Comparison of ENCODE assay signal across 8 mouse cellular contexts in genomic region chr6:5443104-5443863, GRCm38 (mm10). TPM values are rescaled to one million over a fixed set of nuclear protein-coding genes. Genes with fewer than 3 reads are reported as not detected.
A peak's percentile ranks its signal among the peaks of the same experiment; 100 is the strongest.
DNase-seq lines count a peak whose midpoint lies in the region; ATAC-seq lines count a peak whose summit lies in the region.

No protein-coding gene starts in this region.

- no peaks in the 10 kb centered on the region for H3K27me3 ChIP-seq in hindbrain, embryonic 12.5 days
- no peaks in the 10 kb centered on the region for H3K27me3 ChIP-seq in hindbrain, embryonic 10.5 days (ENCODE audit: insufficient read depth, poor library complexity, severe bottlenecking)
- H3K27me3 ChIP-seq in heart, embryonic 13.5 days (replicated peaks) = no peaks in the 10 kb centered on the region
- H3K27me3 ChIP-seq in lung, embryonic 15.5 days = no peaks in the 10 kb centered on the region

- no peaks in the 10 kb centered on the region for H3K9me3 ChIP-seq in hindbrain, embryonic 12.5 days (replicated peaks)
- H3K9me3 ChIP-seq in hindbrain, embryonic 10.5 days = no peaks in the 10 kb centered on the region
- H3K9me3 ChIP-seq in heart, embryonic 13.5 days = no peaks in the 10 kb centered on the region
- H3K9me3 ChIP-seq in lung, embryonic 15.5 days = no peaks in the 10 kb centered on the region

- H3K4me2 ChIP-seq in hindbrain, embryonic 12.5 days (replicated peaks) = peak overlapping the region; percentile 24
- H3K4me2 ChIP-seq in heart, embryonic 13.5 days = peak overlapping the region; percentile 65
- H3K4me2 ChIP-seq in lung, embryonic 15.5 days = peak overlapping the region; percentile 40

- ATAC-seq in hindbrain, embryonic 12.5 days (ENCODE audit: low FRiP score) = no peak
- peak; percentile 34; the same call in 1 of the 2 replicates for ATAC-seq in heart, embryonic 13.5 days (ENCODE audit: extremely low read depth, insufficient number of reproducible peaks, low FRiP score, low TSS enrichment)
- ATAC-seq in lung, embryonic 15.5 days (ENCODE audit: borderline replicate concordance, extremely low read depth, low FRiP score, low TSS enrichment) = peak; percentile 91

- H3K27ac ChIP-seq in hindbrain, embryonic 12.5 days = no peak overlapping the region
- H3K27ac ChIP-seq in hindbrain, embryonic 10.5 days = no peak overlapping the region
- peak overlapping the region; percentile 86 for H3K27ac ChIP-seq in heart, embryonic 13.5 days (replicated peaks)
- H3K27ac ChIP-seq in lung, embryonic 15.5 days = peak overlapping the region; percentile 41

- WGBS in hindbrain, embryonic 12.5 days = 34% methylated on average over 13 of the region's 13 CpGs
- whole genome bisulfite sequencing in hindbrain, embryonic 10.5 days = 28% methylated on average over 13 of the region's 13 CpGs
- 14% methylated on average over 13 of the region's 13 CpGs for WGBS in heart, embryonic 13.5 days
- WGBS in lung, embryonic 15.5 days = 18% methylated on average over 13 of the region's 13 CpGs

- no peak overlapping the region for H3K4me3 ChIP-seq in hindbrain, embryonic 12.5 days
- no peak overlapping the region for H3K4me3 ChIP-seq in hindbrain, embryonic 10.5 days
- H3K4me3 ChIP-seq in heart, embryonic 13.5 days = peak overlapping the region; percentile 32
- no peak overlapping the region for H3K4me3 ChIP-seq in lung, embryonic 15.5 days

- peaks cover 7% of the 10 kb centered on the region; the same call in 1 of the 2 replicates for H3K4me1 ChIP-seq in hindbrain, embryonic 12.5 days
- peaks cover 30% of the 10 kb centered on the region for H3K4me1 ChIP-seq in hindbrain, embryonic 10.5 days (replicated peaks)
- peaks cover 41% of the 10 kb centered on the region for H3K4me1 ChIP-seq in heart, embryonic 13.5 days
- H3K4me1 ChIP-seq in lung, embryonic 15.5 days = peaks cover 15% of the 10 kb centered on the region

- DNase-seq in hindbrain, embryonic 10.5 days (ENCODE audit: low spot score) = no peak
- peak; percentile 16 for DNase-seq in brain, embryonic 18.5 days (ENCODE audit: low read depth, low spot score)
- DNase-seq in layer of hippocampus, adult 18-20 months (ENCODE audit: low spot score in 2 of 2) = peak; percentile 21 to 86
- DNase-seq in cerebellum, adult 11-12 months = no peak
- no peak for DNase-seq in cerebellum, postnatal 36 days

- no peaks in the 10 kb centered on the region for H3K36me3 ChIP-seq in hindbrain, embryonic 12.5 days
- H3K36me3 ChIP-seq in hindbrain, embryonic 10.5 days = no peaks in the 10 kb centered on the region
- H3K36me3 ChIP-seq in heart, embryonic 13.5 days = no peaks in the 10 kb centered on the region
- H3K36me3 ChIP-seq in lung, embryonic 15.5 days = no peaks in the 10 kb centered on the region

- no peak overlapping the region for H3K9ac ChIP-seq in hindbrain, embryonic 12.5 days
- H3K9ac ChIP-seq in heart, embryonic 13.5 days = peak overlapping the region; percentile 64
- no peak overlapping the region for H3K9ac ChIP-seq in lung, embryonic 15.5 days

RNA-seq across cellular contexts. Expression of gene Pdk4, which starts 52.8 kb away (rescaled TPM):
- 1.4 and 1.6 TPM in 2 replicates for polyA plus RNA-seq in hindbrain, embryonic 12.5 days (2016; fragmentation: Nextera tagmentation; extraction: Ambion mirVana)
- polyA plus RNA-seq in hindbrain, embryonic 10.5 days (2016; fragmentation: Nextera tagmentation; extraction: Ambion mirVana) = 0.65 and 0.98 TPM in 2 replicates
- polyA plus RNA-seq in heart, embryonic 13.5 days (2015; fragmentation: Nextera tagmentation; extraction: Ambion mirVana) = 20.4 and 22.4 TPM in 2 replicates
- total RNA-seq in layer of hippocampus, adult 18-20 months (2021) = 10 to 100 TPM; 22.2 to 33.2 TPM
- polyA plus RNA-seq in lung, embryonic 15.5 days (2015; fragmentation: Nextera tagmentation; extraction: Ambion mirVana) = 2.6 and 4.6 TPM in 2 replicates

Comparison
In these comparisons a context has a peak if more than half of its experiments do, and no peak if none do; other contexts are left out.
1. H3K27ac ChIP-seq: peak in heart, embryonic 13.5 days (single experiment) and lung, embryonic 15.5 days (single experiment); none in hindbrain, embryonic 12.5 days (single experiment) and hindbrain, embryonic 10.5 days (single experiment).
2. DNase-seq: peak in brain, embryonic 18.5 days (single experiment) and layer of hippocampus, adult 18-20 months (2 of 2); none in hindbrain, embryonic 10.5 days (single experiment), cerebellum, adult 11-12 months (single experiment) and cerebellum, postnatal 36 days (0 of 2).
3. Peak in every context shown above with its lines, with median percentiles within 50 percentile points of each other: H3K4me2 ChIP-seq.